Mouse (Mus musculus): ENCODE measurements around the gene Ppm1l. TPM values are rescaled to one million over a fixed set of nuclear protein-coding genes. Genes with fewer than 3 reads are reported as not detected.
A peak's percentile ranks its signal among the peaks of the same experiment; 100 is the strongest.

The Ppm1l gene
- total and polyA plus RNA-seq, 2 experiments from 2014 or later: 20.3 to 31.6 TPM

DNA sequence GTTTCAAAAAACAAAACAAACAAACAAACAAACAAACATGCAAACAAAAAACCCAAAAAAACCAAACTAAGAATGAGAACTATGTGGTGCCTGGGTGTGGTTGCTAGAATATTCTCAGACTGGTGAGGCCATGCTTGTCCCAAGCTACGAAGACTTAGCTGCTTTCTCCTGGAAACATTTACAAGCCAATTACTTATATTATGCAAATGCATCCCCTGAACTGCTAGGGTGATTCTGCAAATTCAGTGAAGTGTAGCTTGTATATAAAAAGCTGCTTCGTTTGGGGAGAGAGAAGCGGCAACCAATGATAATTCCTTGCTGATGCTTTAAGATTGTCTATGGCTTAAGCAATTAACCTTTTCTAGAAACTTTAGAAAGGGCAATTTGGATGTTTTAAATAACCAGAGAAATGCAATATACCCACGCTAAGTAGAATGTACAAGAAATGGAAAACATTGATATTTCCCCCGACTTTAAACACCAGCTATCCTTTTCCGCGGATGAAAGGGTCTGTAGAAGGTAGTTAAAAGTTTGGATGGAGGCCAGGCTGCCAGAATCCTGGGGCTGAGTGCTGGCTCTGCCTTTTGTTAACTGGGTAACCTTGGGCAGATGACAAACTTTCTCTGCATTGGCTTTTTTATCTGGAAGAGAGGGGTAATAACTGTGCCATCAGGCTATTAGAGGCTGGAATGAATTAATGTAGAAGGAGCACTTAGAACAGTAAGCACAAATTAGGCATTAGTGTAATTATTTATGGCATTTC is 33.4 kb upstream of the Ppm1l start:
- H3K27ac ChIP-seq: no peak overlapping the region
- no peak overlapping the region for H3K4me3 ChIP-seq (ENCODE audit: low read length)
- H3K36me3 ChIP-seq (ENCODE audit: insufficient read depth, low read length): no peaks in the 10 kb centered on the region
- WGBS: 37% methylated on average over 7 of the region's 7 CpGs
- ATAC-seq (no peak), DNase-seq (ENCODE audit: low spot score) (peak; percentile 44)
- no peak overlapping the region for H3K9ac ChIP-seq (replicated peaks; ENCODE audit: low read length)
- H3K4me1 ChIP-seq (ENCODE audit: insufficient read depth, low read length): 0 out of 2 replicates have a peak, but pooled peaks cover 4% of the 10 kb centered on the region
- H3K27me3 ChIP-seq (ENCODE audit: insufficient read depth, low read length): no peaks in the 10 kb centered on the region
- H3K4me2 ChIP-seq (ENCODE audit: low read depth, low read length): no peak overlapping the region
- H3K9me3 ChIP-seq (ENCODE audit: low read length): no peaks in the 10 kb centered on the region
- TF ChIP-seq CTCF (IDR thresholded peaks at IDR 0.05; ENCODE audit: low read depth): no peak

DNA sequence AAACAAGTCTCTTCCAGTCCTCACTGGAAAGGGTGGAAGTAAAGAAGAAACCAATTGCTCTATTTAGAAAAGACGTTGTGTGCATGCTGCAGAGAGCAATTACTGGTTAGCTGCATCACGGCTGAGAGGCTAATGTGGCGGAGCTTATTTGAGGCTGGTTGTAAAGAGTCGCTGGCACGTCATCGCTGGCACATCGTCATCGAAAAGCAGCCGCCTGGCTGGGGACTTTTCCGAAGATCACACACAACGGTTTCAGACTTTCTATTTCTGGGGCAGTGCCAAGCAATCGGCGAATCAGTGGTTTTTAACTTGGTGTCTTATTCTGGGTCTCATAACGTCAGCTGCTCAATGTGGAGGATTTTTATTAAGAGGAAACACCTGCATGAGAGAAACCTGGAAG is 26.8 kb upstream of the Ppm1l start:
- H3K9me3 ChIP-seq (ENCODE audit: low read length): no peaks in the 10 kb centered on the region
- ATAC-seq (peak; percentile 75), DNase-seq (ENCODE audit: low spot score) (peak; percentile 79)
- H3K4me1 ChIP-seq (ENCODE audit: insufficient read depth, low read length): no peaks in the 10 kb centered on the region; the same call in 1 of the 2 replicates
- TF ChIP-seq CTCF (IDR thresholded peaks at IDR 0.05; ENCODE audit: low read depth): no peak
- no peak overlapping the region for H3K4me3 ChIP-seq (ENCODE audit: low read length)
- 0 out of 2 replicates have a peak overlapping the region, but pooled peaks have one; percentile 28 for H3K9ac ChIP-seq (replicated peaks; ENCODE audit: low read length)
- peak overlapping the region; percentile 36; the same call in 1 of the 2 replicates for H3K27ac ChIP-seq
- H3K36me3 ChIP-seq (ENCODE audit: insufficient read depth, low read length): no peaks in the 10 kb centered on the region
- 22% methylated on average over 14 of the region's 14 CpGs for WGBS
- peak overlapping the region; percentile 53 for H3K4me2 ChIP-seq (ENCODE audit: low read depth, low read length)
- no peaks in the 10 kb centered on the region for H3K27me3 ChIP-seq (ENCODE audit: insufficient read depth, low read length)

DNA sequence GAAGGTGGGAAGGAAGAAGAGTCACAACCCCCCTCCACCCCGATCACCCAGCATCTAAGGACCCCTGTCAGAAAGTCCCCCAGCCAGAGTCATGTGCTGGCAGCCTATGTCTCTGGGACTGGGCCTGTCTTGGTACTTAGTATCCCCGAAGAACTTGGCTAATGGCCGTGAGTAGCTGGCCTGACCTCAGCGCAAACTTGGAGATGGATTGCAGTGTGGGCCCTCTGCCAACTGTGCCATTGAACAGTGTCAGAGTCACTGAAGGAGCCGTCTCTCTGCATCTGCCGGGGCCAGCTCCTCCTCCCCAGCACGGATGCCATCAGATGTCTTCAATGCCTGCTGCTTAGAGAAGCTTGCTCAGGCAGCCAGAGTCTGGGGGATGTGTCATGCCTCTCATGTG is 26.4 kb upstream of the Ppm1l start:
- Histone ChIP-seq H3K9ac (replicated peaks; ENCODE audit: low read length) (no peak overlapping the region), H3K4me2 (ENCODE audit: low read depth, low read length) (peak overlapping the region; percentile 53), H3K27ac (peak overlapping the region; percentile 36; the same call in 1 of the 2 replicates), H3K27me3 (ENCODE audit: insufficient read depth, low read length) (no peaks in the 10 kb centered on the region), H3K4me1 (ENCODE audit: insufficient read depth, low read length) (no peaks in the 10 kb centered on the region; the same call in 1 of the 2 replicates), H3K9me3 (ENCODE audit: low read length) (no peaks in the 10 kb centered on the region), H3K4me3 (ENCODE audit: low read length) (no peak overlapping the region), H3K36me3 (ENCODE audit: insufficient read depth, low read length) (no peaks in the 10 kb centered on the region)
- peak; percentile 89 for DNase-seq (ENCODE audit: low spot score)
- TF ChIP-seq CTCF (IDR thresholded peaks at IDR 0.05; ENCODE audit: low read depth): no peak
- ATAC-seq: peak; percentile 96
- 24% methylated on average over 7 of the region's 7 CpGs for WGBS

DNA sequence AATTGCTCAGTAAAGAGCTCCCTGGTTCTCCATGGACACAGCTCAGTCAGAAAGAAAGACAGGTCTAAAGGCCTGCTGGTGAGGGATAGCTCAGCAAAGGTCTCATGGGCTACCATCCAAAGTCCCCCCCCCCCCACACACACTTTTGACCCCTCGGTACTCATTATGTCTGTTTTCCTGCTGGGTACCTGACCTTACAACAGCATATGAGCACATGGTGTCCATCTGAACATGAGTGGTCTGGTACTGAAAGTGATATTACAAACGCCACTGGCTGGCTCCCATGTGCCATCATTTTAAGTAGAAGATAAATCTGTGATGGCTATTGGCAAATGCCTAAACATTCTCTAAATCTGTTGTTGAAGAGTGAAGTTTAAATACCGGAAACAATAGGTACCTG is 25.8 kb upstream of the Ppm1l start:
- ATAC-seq: no peak; the same call in 1 of the 2 replicates

DNA sequence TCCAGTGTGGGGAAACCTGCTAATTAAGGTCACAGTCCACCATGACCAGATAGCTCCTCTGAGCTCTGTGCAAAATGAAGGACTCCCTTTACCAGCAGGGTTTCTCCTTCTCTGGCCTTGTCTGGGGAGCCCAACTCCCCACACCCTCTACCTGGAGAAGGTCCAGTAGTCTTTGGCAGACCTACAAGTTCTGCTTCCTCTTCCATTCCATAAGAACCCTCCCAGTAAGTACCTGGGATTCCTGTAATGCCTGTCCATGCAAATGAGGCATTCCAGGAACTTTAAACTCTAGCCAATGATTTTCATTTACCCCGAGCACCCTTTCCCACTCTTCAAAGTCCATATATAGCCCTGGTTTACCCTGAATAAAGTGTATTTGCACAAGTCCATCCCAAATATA is 24.0 kb upstream of the Ppm1l start:
- ATAC-seq: no peak
- 90% methylated on average over 1 of the region's 1 CpGs for WGBS

More for the DNA sequence above, 25.8 kb upstream of the Ppm1l start:
- H3K27ac ChIP-seq: no peak overlapping the region
- no peaks in the 10 kb centered on the region; the same call in 1 of the 2 replicates for H3K4me1 ChIP-seq (ENCODE audit: insufficient read depth, low read length)
- no peak for DNase-seq (ENCODE audit: low spot score)
- 62% methylated on average over 3 of the region's 3 CpGs for WGBS
- no peak overlapping the region for H3K9ac ChIP-seq (replicated peaks; ENCODE audit: low read length)
- H3K4me2 ChIP-seq (ENCODE audit: low read depth, low read length): no peak overlapping the region
- H3K4me3 ChIP-seq (ENCODE audit: low read length): no peak overlapping the region
- no peaks in the 10 kb centered on the region for H3K27me3 ChIP-seq (ENCODE audit: insufficient read depth, low read length)
- TF ChIP-seq CTCF (IDR thresholded peaks at IDR 0.05; ENCODE audit: low read depth): no peak
- H3K36me3 ChIP-seq (ENCODE audit: insufficient read depth, low read length): no peaks in the 10 kb centered on the region
- H3K9me3 ChIP-seq (ENCODE audit: low read length): no peaks in the 10 kb centered on the region

DNA sequence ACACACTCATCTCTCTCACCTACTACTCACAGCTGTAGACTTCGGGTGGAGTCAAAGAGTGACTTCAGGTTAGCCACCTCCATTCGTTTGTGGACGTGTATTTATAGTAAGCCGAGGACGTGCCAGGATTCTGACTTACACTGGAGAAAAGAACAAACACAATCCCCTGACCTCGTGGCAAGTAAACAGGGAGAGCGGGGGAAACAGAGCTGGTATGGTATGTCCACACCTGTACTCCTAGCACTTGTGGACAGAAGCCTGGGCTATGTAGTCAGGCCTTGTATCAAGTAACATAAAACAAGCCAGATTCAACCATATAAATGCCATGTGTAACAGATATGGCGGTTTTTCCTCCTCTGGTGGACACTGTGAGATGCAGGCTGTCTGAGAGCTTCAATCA is 20.4 kb upstream of the Ppm1l start:
- Histone ChIP-seq H3K4me2 (ENCODE audit: low read depth, low read length) (no peak overlapping the region), H3K36me3 (ENCODE audit: insufficient read depth, low read length) (no peaks in the 10 kb centered on the region), H3K9me3 (ENCODE audit: low read length) (no peaks in the 10 kb centered on the region), H3K27me3 (ENCODE audit: insufficient read depth, low read length) (no peaks in the 10 kb centered on the region), H3K4me1 (ENCODE audit: insufficient read depth, low read length) (no peaks in the 10 kb centered on the region), H3K27ac (no peak overlapping the region), H3K9ac (replicated peaks; ENCODE audit: low read length) (no peak overlapping the region), H3K4me3 (ENCODE audit: low read length) (no peak overlapping the region)
- WGBS: 85% methylated on average over 8 of the region's 8 CpGs
- DNase-seq (ENCODE audit: low spot score): no peak
- no peak for ATAC-seq
- TF ChIP-seq CTCF (IDR thresholded peaks at IDR 0.05; ENCODE audit: low read depth): no peak

More for the DNA sequence above, 24.0 kb upstream of the Ppm1l start:
- TF ChIP-seq CTCF (IDR thresholded peaks at IDR 0.05; ENCODE audit: low read depth): no peak
- Histone ChIP-seq H3K27me3 (ENCODE audit: insufficient read depth, low read length) (no peaks in the 10 kb centered on the region), H3K36me3 (ENCODE audit: insufficient read depth, low read length) (no peaks in the 10 kb centered on the region), H3K4me2 (ENCODE audit: low read depth, low read length) (no peak overlapping the region), H3K9me3 (ENCODE audit: low read length) (no peaks in the 10 kb centered on the region), H3K4me3 (ENCODE audit: low read length) (no peak overlapping the region), H3K4me1 (ENCODE audit: insufficient read depth, low read length) (no peaks in the 10 kb centered on the region; the same call in 1 of the 2 replicates), H3K9ac (replicated peaks; ENCODE audit: low read length) (no peak overlapping the region), H3K27ac (no peak overlapping the region)
- no peak for DNase-seq (ENCODE audit: low spot score)

DNA sequence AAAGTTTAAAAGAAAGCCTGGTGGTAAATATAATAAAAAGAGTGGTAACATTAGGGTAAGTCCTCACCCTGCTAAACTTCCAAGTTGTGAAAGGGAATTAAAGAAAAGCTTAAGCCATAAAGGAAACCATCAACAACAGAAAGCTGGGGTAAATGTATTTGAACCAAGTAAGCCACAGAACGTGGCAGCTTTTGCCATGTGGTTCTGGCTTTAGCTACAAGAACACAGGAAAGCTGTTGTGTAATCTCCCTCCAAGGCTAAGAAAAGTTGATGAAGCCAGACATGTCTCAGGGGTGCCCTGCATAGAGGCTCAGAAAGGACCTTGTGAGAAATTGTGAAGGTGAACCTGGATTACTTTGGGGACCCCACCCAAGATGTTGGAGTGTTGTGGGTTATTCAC is 16.5 kb upstream of the Ppm1l start:
- Histone ChIP-seq H3K27me3 (ENCODE audit: insufficient read depth, low read length) (no peaks in the 10 kb centered on the region), H3K4me3 (ENCODE audit: low read length) (no peak overlapping the region), H3K9me3 (ENCODE audit: low read length) (no peaks in the 10 kb centered on the region), H3K36me3 (ENCODE audit: insufficient read depth, low read length) (no peaks in the 10 kb centered on the region), H3K27ac (no peak overlapping the region), H3K4me2 (ENCODE audit: low read depth, low read length) (no peak overlapping the region), H3K4me1 (ENCODE audit: insufficient read depth, low read length) (no peaks in the 10 kb centered on the region), H3K9ac (replicated peaks; ENCODE audit: low read length) (no peak overlapping the region)
- TF ChIP-seq CTCF (IDR thresholded peaks at IDR 0.05; ENCODE audit: low read depth): no peak
- ATAC-seq: no peak
- whole genome bisulfite sequencing: 90% methylated on average over 1 of the region's 1 CpGs
- DNase-seq (ENCODE audit: low spot score): no peak
